Mouse (Mus musculus) ZHBTc4 (cell line): ENCODE measurements around the gene Dnajc17.

ENCODE experiments used
- DNase-seq: peaks from one replicate; pipeline ENCODE4 v3.0.0-alpha.2; 2011; ENCODE audit warnings: low read depth, low spot score

The Dnajc17 gene

GRCm38 (mm10) chr2:119208344-119209175 is at the start of gene Dnajc17, which contains the start of gene Zfyve19:
Gene Dnajc17, minus strand, starts transcription at chr2:119208795.
Gene Zfyve19, plus strand, starts transcription at chr2:119208617.
- DNase-seq: peak; percentile 98

GRCm38 (mm10) chr2:119254976-119255375 is 46.4 kb upstream of the Dnajc17 start:
- peak; percentile 73 for DNase-seq

- peak; percentile 94 for DNase-seq
Measured at GRCm38 (mm10) chr2:119250826-119251478, 42.4 kb upstream of the Dnajc17 start.

DNA sequence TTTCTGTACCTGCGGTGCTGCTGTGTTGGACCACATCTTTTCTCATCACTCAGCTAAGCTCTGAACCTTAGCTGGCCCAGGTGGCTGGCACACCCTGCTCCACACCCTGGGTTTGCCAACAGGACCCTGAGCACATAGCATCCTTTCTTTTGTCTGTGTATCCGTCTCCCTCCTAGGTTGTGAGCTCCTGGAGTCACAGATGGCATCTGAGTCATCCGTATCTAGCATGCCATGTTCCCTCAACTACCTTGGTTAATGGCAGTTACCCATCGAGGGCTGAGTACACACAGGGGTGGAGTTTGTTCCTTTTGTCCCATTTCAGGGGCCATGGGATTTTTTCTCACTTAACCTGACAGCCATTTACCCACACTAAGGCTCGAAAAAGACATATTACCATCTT is 41.8 kb upstream of the Dnajc17 start:
- DNase-seq: no peak

DNA sequence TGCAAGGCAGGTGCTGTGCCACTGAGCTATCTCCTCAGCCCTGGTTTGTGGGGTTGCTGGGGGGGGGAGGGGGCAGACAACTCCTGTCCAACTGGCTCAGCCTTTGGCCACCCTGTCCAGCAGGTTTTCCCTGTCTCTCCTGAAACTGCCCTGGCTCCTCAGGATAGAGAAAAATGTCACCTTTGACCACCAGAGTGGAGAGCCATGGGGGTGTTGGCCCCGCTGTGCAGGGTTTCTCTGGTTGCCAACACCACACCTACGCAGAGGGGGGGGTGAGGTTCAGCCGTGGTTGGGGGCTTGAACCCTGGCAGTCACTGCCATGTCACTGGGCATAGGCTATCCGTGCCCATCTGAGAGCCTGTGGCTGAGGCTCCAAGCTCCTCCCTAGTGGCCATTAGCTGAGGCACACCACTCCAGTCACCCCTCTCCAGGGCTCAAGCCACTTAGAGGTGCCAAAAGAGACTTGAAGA is 41.0 kb upstream of the Dnajc17 start:
- no peak for DNase-seq

- no peak for DNase-seq
Measured at GRCm38 (mm10) chr2:119247904-119248303, 39.3 kb upstream of the Dnajc17 start.

DNA sequence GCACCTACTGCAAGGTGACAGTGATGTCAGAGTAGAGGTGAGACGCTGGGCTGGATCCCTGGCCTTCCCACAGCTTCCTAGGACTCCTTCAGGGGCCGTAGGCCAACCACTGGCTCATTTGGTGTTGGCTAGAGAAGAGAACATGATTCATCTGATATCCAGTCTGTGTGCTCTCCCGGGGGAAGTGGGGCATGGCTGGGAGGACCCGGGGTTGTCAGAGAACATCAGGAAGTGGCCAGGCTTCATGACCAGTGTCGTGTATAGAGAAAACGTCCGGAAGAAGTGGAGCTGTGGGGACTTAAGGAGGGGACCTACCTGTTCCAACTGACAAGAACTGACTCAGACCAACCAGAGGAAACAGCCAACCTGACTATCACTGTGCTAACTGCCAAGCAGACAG is 36.7 kb upstream of the Dnajc17 start:
- DNase-seq: no peak

DNA sequence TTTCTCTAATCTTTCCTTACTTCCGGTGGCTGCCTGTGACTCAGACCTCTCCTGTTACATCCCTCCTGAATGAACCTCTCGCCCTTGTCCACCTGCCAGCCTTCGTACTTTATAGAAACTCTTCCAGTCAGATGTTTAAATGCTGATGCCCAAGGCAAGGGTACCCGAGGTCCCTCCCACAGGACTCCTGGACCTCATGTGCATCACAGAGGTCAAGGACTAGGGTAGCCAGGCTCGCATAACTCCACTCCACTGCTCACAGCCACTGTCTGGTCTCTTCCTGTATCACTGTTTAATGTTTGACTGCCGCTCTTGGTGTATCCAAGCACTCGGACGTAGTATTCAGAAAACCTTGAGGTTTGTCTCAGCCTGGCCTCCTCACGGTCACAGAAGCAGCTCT is 34.0 kb upstream of the Dnajc17 start:
- DNase-seq: no peak

DNA sequence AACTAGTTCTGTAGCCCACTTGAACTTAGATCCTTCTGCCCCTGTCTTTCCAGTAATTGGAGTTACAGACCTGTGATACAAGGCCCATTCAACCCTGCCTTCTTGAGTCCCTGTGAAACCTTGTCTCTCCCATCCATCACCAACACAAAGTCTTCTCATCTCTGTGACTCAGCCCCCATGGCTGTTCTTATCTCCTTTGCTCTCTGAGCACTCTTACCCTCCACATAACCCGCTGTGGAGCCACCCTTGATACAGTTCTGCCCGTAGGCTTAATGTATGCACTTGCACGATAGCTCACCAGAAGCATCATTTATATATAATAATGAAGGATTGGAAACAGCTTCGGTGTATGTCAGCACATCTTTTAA is 32.2 kb upstream of the Dnajc17 start:
- no peak for DNase-seq

GRCm38 (mm10) chr2:119240075-119240818 is 31.7 kb upstream of the Dnajc17 start:
- peak; percentile 66 for DNase-seq

GRCm38 (mm10) chr2:119238671-119239070 is 30.1 kb upstream of the Dnajc17 start:
- DNase-seq: no peak

- peak; percentile 78 for DNase-seq
Measured at GRCm38 (mm10) chr2:119237871-119238220, 29.3 kb upstream of the Dnajc17 start.

- DNase-seq: peak; percentile 78
Measured at GRCm38 (mm10) chr2:119237210-119237870, 28.7 kb upstream of the Dnajc17 start, which contains the start of gene Spint1. Gene Spint1, plus strand, starts transcription at chr2:119237362.

DNA sequence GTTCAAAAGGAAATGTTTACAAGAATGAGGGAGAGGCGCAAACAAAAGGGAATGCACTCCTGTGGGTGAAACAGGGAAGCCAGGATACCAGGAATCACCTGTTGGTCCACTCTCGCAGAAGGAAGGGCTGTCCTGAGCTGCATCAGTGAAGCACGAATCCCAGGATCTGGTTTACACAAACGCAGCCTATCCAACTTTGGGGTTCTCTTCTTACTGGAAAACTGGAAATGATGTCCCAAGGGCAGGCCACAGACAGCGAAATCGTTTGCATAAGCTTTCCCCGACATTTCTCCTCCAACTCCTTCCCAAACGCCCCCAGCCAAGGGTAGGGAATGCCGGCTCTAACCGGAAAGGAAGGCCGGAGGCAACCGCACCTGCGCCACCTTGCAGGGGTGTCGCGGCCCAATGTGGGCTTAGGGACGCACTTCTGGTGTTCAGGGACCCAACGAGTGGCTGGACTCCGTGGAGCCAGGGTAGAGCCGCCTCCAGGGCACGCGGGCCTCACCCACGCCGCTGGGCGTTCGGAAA is 28.2 kb upstream of the Dnajc17 start:
- peak; percentile 91 for DNase-seq

DNA sequence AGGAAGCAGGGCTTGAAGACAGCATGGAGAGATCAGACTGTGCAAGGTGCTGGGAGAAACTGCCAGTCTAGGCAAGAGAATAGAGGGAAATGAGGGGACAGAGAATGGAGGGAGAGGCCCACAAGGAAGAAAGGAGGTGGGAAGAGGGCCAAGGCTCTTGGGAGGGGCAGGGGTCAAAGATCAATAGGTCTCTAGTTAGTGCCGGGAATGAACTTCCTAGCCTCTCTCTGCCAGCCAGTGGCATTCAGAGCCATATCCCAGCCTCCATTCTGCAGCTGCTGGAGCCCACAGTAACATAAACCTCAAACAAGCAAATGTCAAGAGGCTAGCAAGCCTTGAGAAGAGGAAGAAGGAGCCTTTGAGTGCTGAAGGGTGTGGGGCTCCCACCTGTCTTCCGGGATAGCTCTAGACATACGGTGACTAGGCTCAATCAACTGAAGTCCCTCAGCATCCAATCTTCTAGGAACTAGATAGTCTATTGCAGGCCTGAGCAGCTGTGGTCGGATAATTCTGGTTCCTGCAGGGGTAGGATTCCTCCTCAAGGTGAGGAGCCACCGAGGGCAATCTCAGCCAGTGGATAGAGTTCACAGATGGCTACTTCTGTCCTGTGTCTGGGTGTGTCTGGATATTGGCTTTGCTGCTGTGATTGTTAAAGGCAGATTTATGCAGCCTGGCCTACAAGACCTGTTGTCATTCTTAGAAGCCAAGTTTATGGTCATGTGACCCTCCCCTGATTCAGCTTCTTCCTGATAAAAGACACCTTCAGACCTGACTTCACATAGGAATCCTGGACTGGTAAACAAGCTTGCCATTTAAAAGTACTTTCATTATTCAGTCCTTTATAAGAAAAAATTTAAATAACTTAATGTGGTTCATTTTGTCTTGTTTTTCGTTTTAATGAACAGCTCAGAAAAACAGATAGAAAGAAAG is 21.4 kb upstream of the Dnajc17 start, which contains the start of gene Ppp1r14d:
Gene Ppp1r14d (minus strand): TSS at position 132 of the 930 bp plus-strand sequence.
- peak; percentile 86 for DNase-seq

- DNase-seq: no peak
Measured at GRCm38 (mm10) chr2:119209176-119209507, 547 bp upstream of the Dnajc17 start.

DNA sequence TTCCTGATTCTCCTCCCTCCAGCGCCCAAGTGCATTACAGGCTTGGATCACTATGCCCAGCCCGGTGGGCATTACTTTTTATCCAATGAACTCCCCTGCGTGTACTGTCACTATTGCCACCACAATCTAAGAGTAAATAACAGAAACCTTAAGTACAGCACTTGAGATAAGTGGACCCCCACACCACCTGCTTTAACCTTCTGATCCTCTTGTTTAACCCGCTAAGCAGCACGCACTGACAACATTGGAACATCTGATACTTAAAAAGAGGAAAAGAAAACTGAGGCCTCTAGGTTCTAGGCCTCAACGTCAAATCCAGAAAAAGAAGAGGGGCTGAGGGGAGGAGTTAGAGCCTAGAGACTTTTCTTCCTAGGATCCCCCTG is 643 bp downstream of the Dnajc17 start:
- DNase-seq: no peak

- peak; percentile 46 for DNase-seq
Measured at GRCm38 (mm10) chr2:119203871-119204460, 4.6 kb downstream of the Dnajc17 start.

DNA sequence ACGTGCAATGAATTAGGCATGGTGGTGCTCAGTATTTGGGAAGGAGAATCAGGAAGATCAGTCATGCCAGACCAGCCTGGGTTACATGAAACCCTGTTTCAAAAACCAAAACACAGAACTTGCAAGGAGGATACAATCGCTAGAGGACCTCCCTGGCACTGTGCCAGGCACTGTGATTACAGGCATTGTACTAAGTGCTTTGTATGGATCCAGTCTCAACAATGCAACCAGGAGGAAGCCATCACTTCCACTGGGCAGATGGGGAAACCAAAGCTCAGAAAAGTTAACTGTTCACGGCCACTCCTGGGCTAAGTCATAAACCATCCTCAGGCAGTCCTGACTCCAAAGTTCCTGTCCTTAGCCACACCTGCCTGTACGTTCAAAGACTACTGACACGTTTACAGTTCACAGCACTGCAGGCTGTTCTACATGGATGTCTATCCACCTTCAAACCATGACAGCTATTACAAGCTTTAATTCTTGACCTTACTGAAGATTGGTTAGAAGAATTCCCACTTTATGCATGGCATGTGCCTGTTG is 5.6 kb downstream of the Dnajc17 start:
- no peak for DNase-seq

GRCm38 (mm10) chr2:119198934-119199333 is 9.7 kb downstream of the Dnajc17 start:
- no peak for DNase-seq
